Mouse (Mus musculus) brain, embryonic 14.5 days (tissue): ENCODE data around the gene Zfp868.

Experiments
- CTCF ChIP-seq: fragments of 200-500 bp; IDR thresholded peaks from 2 replicates; pipeline ENCODE4 v1.5.1; 2012; ENCODE audit warnings: inconsistent platforms, mild to moderate bottlenecking, moderate library complexity, borderline replicate concordance; ENCODE audit not compliant: insufficient read depth, insufficient read length; ENCODE audit errors: extremely low read depth
- POLR2A ChIP-seq: fragments of 200-500 bp; IDR thresholded peaks from 2 replicates; pipeline ENCODE4 v1.6.1; 2012; ENCODE audit warnings: mild to moderate bottlenecking, inconsistent platforms, borderline replicate concordance; ENCODE audit not compliant: poor library complexity, insufficient read depth, insufficient read length, severe bottlenecking; ENCODE audit errors: extremely low read depth

DNA sequence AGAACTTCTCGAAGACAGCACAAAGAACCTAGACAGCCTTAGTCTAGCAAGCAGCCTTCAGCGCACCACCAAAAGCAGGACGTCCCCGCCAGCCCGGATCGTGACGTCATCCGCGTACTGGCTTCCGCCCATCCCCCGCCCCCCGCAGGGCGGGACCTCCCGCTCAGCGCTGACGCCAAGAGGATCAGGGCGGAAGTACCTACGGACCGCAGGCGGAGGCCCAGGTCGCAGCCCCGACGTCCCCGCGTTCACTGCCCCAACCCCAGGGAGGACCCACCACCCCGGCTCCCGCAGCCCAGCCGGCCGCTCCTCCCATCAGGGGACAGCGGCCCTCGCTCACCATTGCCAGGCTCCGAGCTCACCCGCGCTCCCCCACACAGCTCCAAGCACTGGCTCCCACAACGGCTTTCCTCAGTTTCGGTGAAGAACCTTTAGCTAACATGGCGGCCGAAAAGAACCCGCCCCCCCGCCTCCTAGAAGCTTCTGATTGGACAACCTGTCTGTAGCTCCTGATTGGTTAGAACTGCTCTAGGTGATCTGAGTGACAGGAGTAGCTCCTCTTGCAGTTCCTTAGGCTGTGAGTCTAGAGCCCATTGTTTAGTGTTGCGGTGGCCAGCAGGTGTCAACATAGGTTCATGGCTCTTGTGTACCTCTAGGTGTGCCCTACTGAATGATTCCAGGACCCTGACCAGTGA, at the start of gene Zfp868:
- TF ChIP-seq POLR2A (peak; percentile 75), CTCF (peak; percentile 28; the same call in 1 of the 2 replicates)
